Mouse (Mus musculus) E14TG2a.4 (cell line): ENCODE measurements around the gene Themis3.

Experiments used
- CTCF ChIP-seq: conservative IDR thresholded peaks from 2 replicates; pipeline ENCODE4 v1.5.1; 2014; ENCODE audit warnings: low read length
- NANOG ChIP-seq: IDR thresholded peaks from 2 replicates; pipeline ENCODE4 v1.6.1; 2014; ENCODE audit warnings: borderline replicate concordance, low read length, mixed read lengths

GRCm38 (mm10) chr17:66586078-66586477 is 8.3 kb downstream of the Themis3 start:
- TF ChIP-seq CTCF (no peak), NANOG (no peak)
